Mouse (Mus musculus) liver, embryonic 14.5 days (tissue): ENCODE measurements around the gene Gm45753.

Experiments used
- CTCF ChIP-seq: IDR thresholded peaks from 2 replicates; pipeline ENCODE4 v1.5.1; 2016; ENCODE audit warnings: antibody characterized with exemption, low read depth, control low read depth
- EP300 ChIP-seq: IDR thresholded peaks from 2 replicates; pipeline ENCODE4 v1.6.1; 2016; ENCODE audit warnings: antibody characterized with exemption, low read depth

DNA sequence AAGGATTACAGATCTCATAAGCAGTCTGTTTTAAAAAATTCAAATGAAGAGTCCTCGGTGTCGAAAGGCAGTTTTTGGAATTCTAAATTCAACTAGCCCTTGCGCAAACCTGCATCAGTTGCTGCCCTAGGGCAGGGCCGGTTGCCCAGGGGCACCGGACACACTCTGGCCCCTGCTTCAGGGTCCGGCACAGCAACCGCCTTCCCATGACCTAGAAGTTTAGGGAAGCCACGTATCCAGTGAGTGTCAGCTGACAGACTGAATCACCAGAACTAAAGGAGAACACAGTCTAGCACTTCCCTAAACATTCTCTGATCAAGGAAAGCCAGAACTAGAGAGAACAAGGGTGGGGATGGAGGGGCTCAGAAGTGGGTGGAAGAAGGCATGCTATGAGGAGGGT is 25.2 kb upstream of the Gm45753 start:
- TF ChIP-seq CTCF (no peak), EP300 (no peak)
